Mouse (Mus musculus): ENCODE results near the gene Immp2l.

GRCm38 (mm10) chr12:41557832-41558231 lies 533.9 kb downstream of the Immp2l start:
- no peak for TF ChIP-seq CTCF (IDR thresholded peaks at IDR 0.05; ENCODE audit: low read depth, low read length)
- no peak for TF ChIP-seq POLR2A (IDR thresholded peaks at IDR 0.05; ENCODE audit: extremely low read depth, insufficient read depth, low read length)

All from liver, adult 2 months (tissue).